Mouse (Mus musculus): Measurements from ENCODE around the gene Lrp3. TPM values are rescaled to one million over a fixed set of nuclear protein-coding genes. Genes with fewer than 3 reads are reported as not detected.

The Lrp3 gene
- polyA plus RNA-seq, 1 experiment from 2014 or later, result 7.7 TPM

GRCm38 (mm10) chr7:35184833-35185724, 30.2 kb downstream of the Lrp3 start:
- Histone ChIP-seq H3K27me3 (peaks cover 38% of the 10 kb centered on the region), H3K4me3 (peak overlapping the region; percentile 34), H3K4me2 (peak overlapping the region; percentile 63), H3K9ac (no peak overlapping the region), H3K4me1 (peaks cover 17% of the 10 kb centered on the region), H3K36me3 (no peaks in the 10 kb centered on the region), H3K27ac (no peak overlapping the region), H3K9me3 (no peaks in the 10 kb centered on the region)
- 3% methylated on average over 54 of the region's 54 CpGs for WGBS
- ATAC-seq (ENCODE audit: borderline replicate concordance, extremely low read depth, low FRiP score, low TSS enrichment), result peak; percentile 49; the same call in 1 of the 2 replicates

- Histone ChIP-seq H3K4me1 (peaks cover 4% of the 10 kb centered on the region; the same call in 1 of the 2 replicates), H3K27me3 (peaks cover 9% of the 10 kb centered on the region; the same call in 1 of the 2 replicates), H3K4me3 (no peak overlapping the region), H3K27ac (no peak overlapping the region), H3K9ac (no peak overlapping the region), H3K36me3 (no peaks in the 10 kb centered on the region), H3K4me2 (no peak overlapping the region), H3K9me3 (no peaks in the 10 kb centered on the region)
- 45% methylated on average over 18 of the region's 18 CpGs for WGBS
- no peak for ATAC-seq (ENCODE audit: borderline replicate concordance, extremely low read depth, low FRiP score, low TSS enrichment)
These were observed 38.6 kb downstream of the Lrp3 start for GRCm38 (mm10) chr7:35176412-35177381.

- H3K4me1 ChIP-seq, result peaks cover 7% of the 10 kb centered on the region; the same call in 1 of the 2 replicates
- no peak overlapping the region for H3K27ac ChIP-seq
- H3K36me3 ChIP-seq, result no peaks in the 10 kb centered on the region
- H3K9me3 ChIP-seq, result no peaks in the 10 kb centered on the region
- H3K9ac ChIP-seq, result no peak overlapping the region
- no peak overlapping the region for H3K4me2 ChIP-seq
- 75% methylated on average over 4 of the region's 4 CpGs for WGBS
- no peak overlapping the region for H3K4me3 ChIP-seq
- no peak for ATAC-seq (ENCODE audit: borderline replicate concordance, extremely low read depth, low FRiP score, low TSS enrichment)
- H3K27me3 ChIP-seq, result peaks cover 9% of the 10 kb centered on the region; the same call in 1 of the 2 replicates
These were observed 39.8 kb downstream of the Lrp3 start for GRCm38 (mm10) chr7:35175533-35175932.

- WGBS, result 75% methylated on average over 4 of the region's 4 CpGs
- no peak overlapping the region for H3K4me2 ChIP-seq
- ATAC-seq (ENCODE audit: borderline replicate concordance, extremely low read depth, low FRiP score, low TSS enrichment), result no peak
- H3K27ac ChIP-seq, result no peak overlapping the region
- H3K9ac ChIP-seq, result no peak overlapping the region
- peaks cover 14% of the 10 kb centered on the region; the same call in 1 of the 2 replicates for H3K27me3 ChIP-seq
- no peaks in the 10 kb centered on the region for H3K9me3 ChIP-seq
- H3K36me3 ChIP-seq, result no peaks in the 10 kb centered on the region
- peaks cover 10% of the 10 kb centered on the region for H3K4me1 ChIP-seq
- H3K4me3 ChIP-seq, result no peak overlapping the region
These were observed 42.8 kb downstream of the Lrp3 start for GRCm38 (mm10) chr7:35172519-35172918.

- WGBS, result 2% methylated on average over 16 of the region's 16 CpGs
- peaks cover 14% of the 10 kb centered on the region; the same call in 1 of the 2 replicates for H3K27me3 ChIP-seq
- H3K9me3 ChIP-seq, result no peaks in the 10 kb centered on the region
- ATAC-seq (ENCODE audit: borderline replicate concordance, extremely low read depth, low FRiP score, low TSS enrichment), result peak; percentile 70
- peak overlapping the region; percentile 37 for H3K4me2 ChIP-seq
- no peak overlapping the region for H3K4me3 ChIP-seq
- no peak overlapping the region for H3K27ac ChIP-seq
- H3K36me3 ChIP-seq, result no peaks in the 10 kb centered on the region
- peaks cover 10% of the 10 kb centered on the region for H3K4me1 ChIP-seq
- no peak overlapping the region for H3K9ac ChIP-seq
These were observed 43.4 kb downstream of the Lrp3 start for GRCm38 (mm10) chr7:35171867-35172382.

- WGBS, result 14% methylated on average over 6 of the region's 6 CpGs
- H3K27me3 ChIP-seq, result peaks cover 14% of the 10 kb centered on the region; the same call in 1 of the 2 replicates
- ATAC-seq (ENCODE audit: borderline replicate concordance, extremely low read depth, low FRiP score, low TSS enrichment), result peak; percentile 13; the same call in 1 of the 2 replicates
- no peaks in the 10 kb centered on the region for H3K36me3 ChIP-seq
- H3K27ac ChIP-seq, result no peak overlapping the region
- no peaks in the 10 kb centered on the region for H3K9me3 ChIP-seq
- H3K4me1 ChIP-seq, result peaks cover 7% of the 10 kb centered on the region
- no peak overlapping the region for H3K4me2 ChIP-seq
- H3K9ac ChIP-seq, result no peak overlapping the region
- no peak overlapping the region for H3K4me3 ChIP-seq
These were observed 46.0 kb downstream of the Lrp3 start for GRCm38 (mm10) chr7:35169341-35169740.

- Histone ChIP-seq H3K4me3 (no peak overlapping the region), H3K27ac (no peak overlapping the region), H3K4me1 (peaks cover 7% of the 10 kb centered on the region), H3K36me3 (no peaks in the 10 kb centered on the region), H3K27me3 (peaks cover 8% of the 10 kb centered on the region; the same call in 1 of the 2 replicates), H3K4me2 (no peak overlapping the region), H3K9ac (no peak overlapping the region), H3K9me3 (no peaks in the 10 kb centered on the region)
- WGBS, result 81% methylated on average over 2 of the region's 2 CpGs
- ATAC-seq (ENCODE audit: borderline replicate concordance, extremely low read depth, low FRiP score, low TSS enrichment), result no peak
These were observed 47.4 kb downstream of the Lrp3 start for GRCm38 (mm10) chr7:35167925-35168324.

GRCm38 (mm10) chr7:35166988-35167387, 48.3 kb downstream of the Lrp3 start:
- H3K27ac ChIP-seq, result no peak overlapping the region
- H3K27me3 ChIP-seq, result 0 out of 2 replicates have a peak, but pooled peaks cover 6% of the 10 kb centered on the region
- 73% methylated on average over 5 of the region's 5 CpGs for WGBS
- H3K36me3 ChIP-seq, result no peaks in the 10 kb centered on the region
- no peak for ATAC-seq (ENCODE audit: borderline replicate concordance, extremely low read depth, low FRiP score, low TSS enrichment)
- peaks cover 7% of the 10 kb centered on the region for H3K4me1 ChIP-seq
- no peaks in the 10 kb centered on the region for H3K9me3 ChIP-seq
- no peak overlapping the region for H3K9ac ChIP-seq
- H3K4me3 ChIP-seq, result no peak overlapping the region
- no peak overlapping the region for H3K4me2 ChIP-seq

- WGBS, result 78% methylated on average over 6 of the region's 6 CpGs
- H3K27ac ChIP-seq, result no peak overlapping the region
- H3K9me3 ChIP-seq, result no peaks in the 10 kb centered on the region
- H3K27me3 ChIP-seq, result no peaks in the 10 kb centered on the region
- no peak overlapping the region for H3K4me3 ChIP-seq
- ATAC-seq (ENCODE audit: borderline replicate concordance, extremely low read depth, low FRiP score, low TSS enrichment), result no peak
- H3K36me3 ChIP-seq, result no peaks in the 10 kb centered on the region
- H3K4me2 ChIP-seq, result no peak overlapping the region
- no peak overlapping the region for H3K9ac ChIP-seq
- no peaks in the 10 kb centered on the region for H3K4me1 ChIP-seq
These were observed 51.2 kb downstream of the Lrp3 start for GRCm38 (mm10) chr7:35164131-35164530.

- no peak overlapping the region for H3K9ac ChIP-seq
- H3K4me3 ChIP-seq, result no peak overlapping the region
- H3K4me2 ChIP-seq, result no peak overlapping the region
- no peaks in the 10 kb centered on the region for H3K27me3 ChIP-seq
- no peak for ATAC-seq (ENCODE audit: borderline replicate concordance, extremely low read depth, low FRiP score, low TSS enrichment)
- H3K27ac ChIP-seq, result no peak overlapping the region
- H3K9me3 ChIP-seq, result no peaks in the 10 kb centered on the region
- no peaks in the 10 kb centered on the region for H3K4me1 ChIP-seq
- no peaks in the 10 kb centered on the region for H3K36me3 ChIP-seq
- 64% methylated on average over 7 of the region's 7 CpGs for WGBS
These were observed 51.7 kb downstream of the Lrp3 start for GRCm38 (mm10) chr7:35163600-35163999.

- no peaks in the 10 kb centered on the region for H3K27me3 ChIP-seq
- H3K4me3 ChIP-seq, result no peak overlapping the region
- no peaks in the 10 kb centered on the region for H3K4me1 ChIP-seq
- H3K9ac ChIP-seq, result no peak overlapping the region
- no peak overlapping the region for H3K4me2 ChIP-seq
- ATAC-seq (ENCODE audit: borderline replicate concordance, extremely low read depth, low FRiP score, low TSS enrichment), result no peak
- WGBS, result 73% methylated on average over 6 of the region's 6 CpGs
- no peak overlapping the region for H3K27ac ChIP-seq
- H3K9me3 ChIP-seq, result no peaks in the 10 kb centered on the region
- H3K36me3 ChIP-seq, result no peaks in the 10 kb centered on the region
These were observed 52.9 kb downstream of the Lrp3 start for GRCm38 (mm10) chr7:35162443-35162842.

Data from lung, embryonic 15.5 days (tissue).